Mouse (Mus musculus) lung, adult 2 months (tissue): ENCODE measurements around the gene 1810010H24Rik.

Experiments used
- CTCF ChIP-seq: fragments of 200-500 bp; IDR thresholded peaks from 2 replicates; pipeline ENCODE4 v1.5.1; 2011; ENCODE audit warnings: mild to moderate bottlenecking, low read length, control low read depth; ENCODE audit not compliant: insufficient read depth
- POLR2A ChIP-seq: fragments of 200-500 bp; IDR thresholded peaks from 2 replicates; pipeline ENCODE4 v1.6.1; 2011; ENCODE audit warnings: low read depth, mild to moderate bottlenecking, control low read depth, low read length, borderline replicate concordance; ENCODE audit errors: extremely low read depth

GRCm38 (mm10) chr11:107064590-107064989 lies 39.1 kb downstream of the 1810010H24Rik start:
- TF ChIP-seq POLR2A (no peak), CTCF (no peak)
